Mouse (Mus musculus) brain, embryonic 14.5 days (tissue): Measurements from ENCODE around the gene Dedd2.

Experiments used
- CTCF ChIP-seq: fragments of 200-500 bp; IDR thresholded peaks from 2 replicates; pipeline ENCODE4 v1.5.1; 2012; ENCODE audit warnings: inconsistent platforms, mild to moderate bottlenecking, moderate library complexity, borderline replicate concordance; ENCODE audit not compliant: insufficient read depth, insufficient read length; ENCODE audit errors: extremely low read depth
- POLR2A ChIP-seq: fragments of 200-500 bp; IDR thresholded peaks from 2 replicates; pipeline ENCODE4 v1.6.1; 2012; ENCODE audit warnings: mild to moderate bottlenecking, inconsistent platforms, borderline replicate concordance; ENCODE audit not compliant: poor library complexity, insufficient read depth, insufficient read length, severe bottlenecking; ENCODE audit errors: extremely low read depth

- peak; percentile 69 for TF ChIP-seq CTCF
- TF ChIP-seq POLR2A = no peak
Observed at GRCm38 (mm10) chr7:25238829-25239623, 18.6 kb upstream of the Dedd2 start.
